Mouse (Mus musculus) NIH3T3 (cell line): ENCODE results near the gene Ccdc58.
"Not testable (repeated sequence)": the region's sequence is repeated elsewhere in the genome, so short reads cannot be mapped to it uniquely, and the experiment has no call there.

Experiments used
- DNase-seq: peaks from one replicate; pipeline ENCODE4 v3.0.0-alpha.2; 2012; ENCODE audit warnings: low read depth

The Ccdc58 gene

GRCm38 (mm10) chr16:36071450-36072379 lies at the start of gene Ccdc58, which contains the start of gene Fam162a:
Gene Ccdc58 (plus strand): TSS chr16:36071685.
Gene Fam162a (minus strand): TSS chr16:36071594.
- DNase-seq = peak; percentile 91

- DNase-seq = not testable (repeated sequence)
Measured at GRCm38 (mm10) chr16:36028120-36028519, 43.4 kb upstream of the Ccdc58 start.

- DNase-seq = peak; percentile 97
Measured at GRCm38 (mm10) chr16:36040640-36041624, 30.6 kb upstream of the Ccdc58 start, which contains the start of gene Wdr5b. Gene Wdr5b (plus strand): TSS chr16:36041190.

GRCm38 (mm10) chr16:36041625-36042020 lies 29.9 kb upstream of the Ccdc58 start:
- DNase-seq = no peak

- no peak for DNase-seq
Measured at GRCm38 (mm10) chr16:36043073-36043472, 28.4 kb upstream of the Ccdc58 start.

GRCm38 (mm10) chr16:36043964-36044363 lies 27.5 kb upstream of the Ccdc58 start:
- DNase-seq = no peak

GRCm38 (mm10) chr16:36047538-36047937 lies 23.9 kb upstream of the Ccdc58 start:
- DNase-seq = no peak

- no peak for DNase-seq
Measured at GRCm38 (mm10) chr16:36051491-36051890, 20.0 kb upstream of the Ccdc58 start.

- no peak for DNase-seq
Measured at GRCm38 (mm10) chr16:36053524-36054275, 17.8 kb upstream of the Ccdc58 start.

- DNase-seq = no peak
Measured at GRCm38 (mm10) chr16:36054920-36055319, 16.6 kb upstream of the Ccdc58 start.

GRCm38 (mm10) chr16:36056416-36056815 lies 15.1 kb upstream of the Ccdc58 start:
- no peak for DNase-seq

GRCm38 (mm10) chr16:36057933-36058475 lies 13.5 kb upstream of the Ccdc58 start:
- DNase-seq = no peak

GRCm38 (mm10) chr16:36062534-36062933 lies 9.0 kb upstream of the Ccdc58 start:
- DNase-seq = not testable (repeated sequence)

- DNase-seq = no peak
Measured at GRCm38 (mm10) chr16:36063315-36063714, 8.2 kb upstream of the Ccdc58 start.

- DNase-seq = no peak
Measured at GRCm38 (mm10) chr16:36064904-36065303, 6.6 kb upstream of the Ccdc58 start.

- no peak for DNase-seq
Measured at GRCm38 (mm10) chr16:36067694-36068093, 3.8 kb upstream of the Ccdc58 start.

GRCm38 (mm10) chr16:36068356-36068755 lies 3.1 kb upstream of the Ccdc58 start:
- DNase-seq = no peak

- peak; percentile 29 for DNase-seq
Measured at GRCm38 (mm10) chr16:36069819-36070575, 1.5 kb upstream of the Ccdc58 start.

GRCm38 (mm10) chr16:36071071-36071449 lies 425 bp upstream of the Ccdc58 start:
- no peak for DNase-seq

- no peak for DNase-seq
Measured at GRCm38 (mm10) chr16:36072410-36073011, 1.0 kb downstream of the Ccdc58 start.
